Mouse (Mus musculus) E14TG2a.4 (cell line): ENCODE results near the gene Zzz3.

Source experiments
- CTCF ChIP-seq: conservative IDR thresholded peaks from 2 replicates; pipeline ENCODE4 v1.5.1; 2014; ENCODE audit warnings: low read length
- NANOG ChIP-seq: IDR thresholded peaks from 2 replicates; pipeline ENCODE4 v1.6.1; 2014; ENCODE audit warnings: borderline replicate concordance, low read length, mixed read lengths
- POU5F1 ChIP-seq: IDR thresholded peaks from 2 replicates; pipeline ENCODE4 v1.6.1; 2014; ENCODE audit warnings: low read length, borderline replicate concordance

DNA sequence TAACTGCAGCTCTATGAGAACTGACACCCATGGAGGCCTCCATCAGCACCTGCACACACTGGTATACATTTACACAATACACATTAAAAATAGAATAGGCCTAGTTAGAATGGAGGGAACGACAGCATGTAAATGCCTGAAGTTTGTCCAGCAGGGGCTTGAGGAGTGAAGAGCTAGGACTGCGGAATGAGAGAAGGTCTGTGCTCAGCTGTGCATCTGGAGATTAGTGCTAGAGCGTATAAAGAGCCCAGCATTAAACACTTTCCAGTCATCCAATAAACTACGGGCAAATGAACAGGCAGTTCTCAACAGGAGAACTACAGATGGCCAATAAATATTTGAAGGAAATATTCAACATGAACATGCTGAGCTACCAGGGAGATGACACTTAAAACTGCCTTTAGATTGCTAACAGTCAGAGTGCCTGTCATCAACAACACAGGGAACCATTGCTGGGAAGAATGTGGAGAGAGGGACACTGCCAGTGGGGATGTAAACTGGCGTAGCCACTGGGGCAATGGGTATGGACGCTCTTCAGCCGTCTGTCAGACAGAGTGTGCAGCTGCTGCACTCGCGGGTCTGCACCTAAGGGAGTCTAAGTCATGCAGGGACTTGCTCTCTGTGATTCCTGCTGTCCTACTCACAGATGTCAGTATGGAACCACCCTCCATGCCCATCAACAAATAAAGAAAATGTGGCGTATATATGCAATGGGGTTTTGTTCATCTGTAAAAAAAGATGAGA, 41.7 kb upstream of the Zzz3 start:
- no peak for TF ChIP-seq CTCF
- no peak for TF ChIP-seq POU5F1
- TF ChIP-seq NANOG = no peak
